Mouse (Mus musculus) left cerebral cortex, adult 9 months (tissue): Measurements from ENCODE around the gene Defb21.

ENCODE experiments used
- DNase-seq, 2 experiments: peaks; one replicate each; pipeline ENCODE4 v3.0.0; 2022; ENCODE audit warnings: low spot score in 2 of 2

Defb21 gene

GRCm38 (mm10) chr2:152572114-152572794, at the start of gene Defb21:
TSS of gene Defb21 (plus strand) at chr2:152572744.
- DNase-seq = no peak

- no peak for DNase-seq
Measured at GRCm38 (mm10) chr2:152539944-152540710, 32.4 kb upstream of the Defb21 start, which contains the start of gene Defb29. TSS of gene Defb29 (minus strand) at chr2:152540098.

- no peak for DNase-seq
Measured at GRCm38 (mm10) chr2:152541979-152542378, 30.6 kb upstream of the Defb21 start.

DNA sequence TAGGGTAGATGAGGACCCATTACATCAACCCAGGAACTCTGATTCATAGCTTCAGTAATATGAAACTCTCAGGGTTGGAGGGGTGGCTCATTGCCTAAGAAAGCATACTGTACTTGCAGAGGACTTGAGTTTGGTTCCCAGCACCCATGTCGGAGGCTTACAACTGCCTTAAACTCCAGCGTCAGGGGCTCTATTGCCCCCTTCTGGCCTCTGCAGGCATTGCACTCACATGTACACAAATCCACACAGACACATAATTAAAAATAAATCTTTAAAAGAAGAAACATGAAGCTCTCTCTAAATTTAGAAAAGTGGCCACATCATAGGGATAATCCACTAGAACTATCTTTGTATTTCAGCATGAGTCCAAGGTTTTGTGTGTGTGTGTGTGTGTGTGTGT, 29.6 kb upstream of the Defb21 start:
- no peak for DNase-seq

GRCm38 (mm10) chr2:152543478-152543877, 29.1 kb upstream of the Defb21 start:
- no peak for DNase-seq

DNA sequence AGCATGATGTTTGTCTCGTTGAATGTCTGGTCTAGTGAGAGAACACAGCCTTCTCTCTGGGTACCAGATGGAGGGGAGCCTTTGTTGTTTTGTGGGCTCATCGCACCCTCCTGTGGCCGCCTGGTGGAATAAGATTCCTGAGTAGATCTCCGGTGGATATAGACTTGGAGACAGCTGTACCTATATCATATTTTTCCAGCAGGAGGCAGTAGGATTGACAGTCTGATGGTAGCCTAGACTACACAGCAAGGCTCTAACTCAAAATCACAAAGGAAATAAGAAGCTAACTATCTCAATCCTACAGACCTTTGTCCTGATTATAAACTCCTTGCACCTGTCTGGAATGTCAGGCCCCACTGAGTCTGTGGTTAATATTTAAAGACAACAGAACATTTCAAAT, 27.9 kb upstream of the Defb21 start:
- DNase-seq = peak; percentile 15 to 48

DNA sequence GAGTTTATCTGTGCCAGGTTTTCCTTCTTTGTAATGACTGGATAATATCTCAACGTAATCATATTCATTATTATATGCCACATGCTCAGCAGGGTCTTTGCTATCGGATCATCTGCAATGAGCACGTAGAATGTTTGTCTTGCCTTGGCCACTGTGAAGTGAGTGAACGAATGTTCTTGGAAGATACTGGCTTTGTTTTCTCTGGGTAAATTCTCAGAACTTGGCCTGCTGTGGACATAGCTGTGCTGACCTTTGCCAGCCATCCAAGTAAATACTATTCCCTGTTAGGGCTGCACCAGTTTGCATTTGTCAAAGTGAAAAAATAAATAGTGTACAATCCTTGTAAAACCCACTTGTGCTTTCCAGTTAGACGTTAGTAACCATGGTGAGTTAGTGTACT, 24.4 kb upstream of the Defb21 start:
- no peak for DNase-seq

DNA sequence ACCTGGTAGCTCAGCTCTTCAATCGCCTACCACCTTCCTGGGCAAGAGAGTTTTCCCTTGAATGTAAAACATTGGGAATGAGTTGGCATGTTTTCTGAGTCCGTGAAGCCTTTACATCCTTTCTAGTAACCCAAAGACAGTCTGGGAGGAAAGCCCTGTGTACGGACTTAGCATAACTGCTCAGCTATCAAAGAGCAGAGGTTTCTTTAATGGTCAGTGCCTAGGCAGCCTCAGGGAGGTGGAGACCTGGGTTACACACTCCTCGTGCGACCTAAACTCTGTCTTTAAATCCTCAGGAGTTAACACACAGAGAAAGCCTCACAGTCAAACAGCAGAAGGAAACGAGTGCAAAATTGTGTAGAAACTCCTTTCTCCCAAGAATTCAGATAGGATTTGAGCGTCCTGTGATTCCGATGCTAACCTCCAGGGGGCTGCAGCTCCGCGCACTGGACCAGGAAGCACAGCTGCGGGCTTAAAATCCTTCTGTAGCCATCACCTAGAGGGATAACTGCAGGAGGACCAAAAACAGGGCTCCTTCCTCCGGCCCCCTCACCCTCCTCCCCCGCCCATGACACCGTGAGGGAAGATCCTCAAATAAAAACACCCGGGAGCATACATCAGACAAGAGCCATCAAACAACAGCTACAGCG, 18.6 kb upstream of the Defb21 start:
- DNase-seq = peak in 1 of 2 experiments; percentile 68

DNA sequence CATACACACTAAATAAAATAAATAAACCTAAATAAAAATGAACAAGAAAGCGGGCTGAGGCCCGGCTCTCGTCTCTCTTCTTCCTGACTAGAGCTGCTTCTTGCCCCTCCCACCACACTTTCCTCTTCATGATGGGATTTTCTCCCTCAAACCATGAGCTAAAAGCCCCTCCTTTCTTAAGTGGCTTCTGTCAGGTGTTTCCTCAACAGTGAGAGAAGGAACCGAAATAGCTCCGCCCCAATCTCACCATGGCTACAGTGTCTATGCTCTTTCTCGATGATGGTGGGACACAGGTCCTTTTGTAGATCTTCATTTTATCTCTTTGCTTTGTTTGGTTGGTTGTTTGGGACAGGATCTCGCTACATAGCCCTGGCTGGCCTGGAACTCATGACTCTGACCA, 15.9 kb upstream of the Defb21 start:
- no peak for DNase-seq

DNA sequence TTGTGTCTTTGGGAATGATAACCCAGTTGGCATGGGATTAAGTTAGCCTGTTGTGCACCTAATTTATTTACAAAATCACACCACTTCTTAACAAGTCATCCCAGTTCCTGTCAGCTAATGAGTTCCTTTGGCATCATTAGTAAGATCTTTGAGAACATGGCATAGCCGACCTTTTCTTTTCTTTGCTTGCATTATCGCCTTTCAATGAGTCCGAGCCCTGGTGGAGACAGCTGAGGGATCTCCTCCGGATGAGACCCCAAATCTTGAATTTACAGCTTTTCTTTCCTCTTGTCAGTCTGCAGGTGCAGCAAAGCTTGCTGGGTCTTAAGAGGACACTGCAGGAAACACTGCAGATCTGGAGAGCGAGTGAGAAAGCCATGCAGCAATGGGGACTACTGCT, 3.5 kb upstream of the Defb21 start, which contains the start of gene Gm17416:
Gene Gm17416 (plus strand): TSS at position 301 of the 400 bp plus-strand sequence.
- no peak for DNase-seq

- no peak for DNase-seq
Measured at GRCm38 (mm10) chr2:152569881-152570280, 2.7 kb upstream of the Defb21 start.

- no peak for DNase-seq
Measured at GRCm38 (mm10) chr2:152570313-152570712, 2.2 kb upstream of the Defb21 start.

DNA sequence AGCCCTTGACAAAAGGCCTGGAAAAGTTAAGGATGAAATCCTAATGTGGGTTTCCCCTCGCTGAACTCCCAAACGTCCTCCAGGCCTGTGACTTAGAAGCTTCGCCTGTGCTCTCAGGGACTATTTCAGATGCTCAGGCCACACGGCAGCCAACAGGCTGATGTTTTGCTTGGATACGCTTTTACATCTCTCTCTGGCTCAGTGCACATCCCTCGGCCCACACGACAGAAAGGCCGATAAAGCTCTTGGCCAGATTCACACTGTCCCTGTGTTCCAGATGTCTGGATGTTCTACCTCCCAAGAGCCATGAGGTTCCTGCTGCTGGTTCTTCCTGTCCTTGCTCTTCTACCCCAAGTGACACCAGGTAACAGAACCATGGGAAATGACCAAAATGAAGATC, 940 bp downstream of the Defb21 start:
- no peak for DNase-seq

DNA sequence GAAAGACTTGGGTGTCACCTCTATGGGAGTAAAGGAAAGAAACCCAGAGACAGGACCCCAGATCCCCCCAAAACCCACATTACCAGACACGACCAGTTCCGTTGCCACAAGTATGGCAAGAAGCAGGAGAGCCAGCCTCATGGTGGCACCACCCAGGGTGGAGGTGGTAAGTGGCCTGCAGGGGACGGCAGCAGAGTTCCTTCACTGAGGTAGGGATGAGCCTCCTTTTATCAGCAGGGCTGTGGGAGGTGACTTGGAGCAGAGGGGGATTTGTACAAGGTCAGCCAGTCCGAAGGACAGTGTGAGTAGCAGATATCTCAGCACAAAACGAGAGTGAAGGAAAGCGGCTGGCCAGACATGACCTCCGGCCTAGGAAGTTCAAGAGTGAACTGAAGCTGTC, 7.6 kb downstream of the Defb21 start, which contains the start of gene Defb19:
Gene Defb19 (minus strand): TSS at position 206 of the 400 bp plus-strand sequence.
- DNase-seq = no peak

DNA sequence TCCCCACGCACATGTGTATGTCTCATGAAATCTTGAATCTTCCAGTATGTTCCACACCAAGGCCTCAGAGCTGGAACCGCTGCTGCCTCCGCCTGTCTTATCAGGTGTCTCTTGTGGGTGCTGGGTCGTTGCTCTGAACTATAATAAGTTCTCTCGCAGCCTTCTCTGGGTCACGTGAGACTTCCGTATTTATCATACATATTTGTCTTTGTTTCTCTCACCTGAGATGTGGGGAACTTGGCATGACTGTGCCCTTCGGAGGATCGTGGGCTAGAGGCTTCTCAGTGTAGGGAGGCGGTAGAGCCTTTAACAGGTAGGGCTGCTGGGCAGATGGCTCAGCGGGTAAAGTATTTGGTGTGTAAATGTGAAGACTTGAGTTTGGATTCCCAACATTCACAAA, 8.1 kb downstream of the Defb21 start:
- no peak for DNase-seq

DNA sequence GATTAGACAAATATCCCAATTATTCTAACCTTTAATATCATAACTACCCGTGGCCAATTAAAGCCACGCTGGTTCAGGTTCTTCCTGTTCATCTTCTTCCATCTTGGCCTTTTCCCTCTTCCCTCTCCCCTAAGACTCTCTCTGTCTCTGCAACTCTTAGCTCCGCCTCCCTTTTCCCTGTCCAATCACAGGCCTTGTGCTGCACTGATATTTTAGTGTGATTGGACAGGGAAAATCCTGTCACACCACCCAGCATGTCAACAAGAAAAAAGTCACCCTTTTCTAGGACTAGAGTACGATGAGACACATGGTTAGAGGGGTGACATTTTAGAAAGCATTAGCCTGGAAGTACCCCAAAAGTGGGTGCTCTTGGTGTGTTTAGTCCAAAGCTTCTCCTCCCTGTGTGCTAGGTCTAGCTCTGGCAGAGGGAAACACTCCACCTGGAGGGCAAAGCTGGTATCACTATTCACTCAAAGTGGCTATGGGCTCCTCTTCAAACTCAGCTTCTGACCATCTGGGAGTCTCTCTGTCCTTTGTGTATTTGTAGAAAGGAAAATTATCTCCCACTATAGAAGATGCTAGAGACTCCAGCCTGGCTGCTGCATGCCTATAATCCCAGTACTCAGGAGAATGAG, 14.5 kb downstream of the Defb21 start:
- DNase-seq = no peak

- no peak for DNase-seq
Measured at GRCm38 (mm10) chr2:152588450-152588849, 15.9 kb downstream of the Defb21 start.

DNA sequence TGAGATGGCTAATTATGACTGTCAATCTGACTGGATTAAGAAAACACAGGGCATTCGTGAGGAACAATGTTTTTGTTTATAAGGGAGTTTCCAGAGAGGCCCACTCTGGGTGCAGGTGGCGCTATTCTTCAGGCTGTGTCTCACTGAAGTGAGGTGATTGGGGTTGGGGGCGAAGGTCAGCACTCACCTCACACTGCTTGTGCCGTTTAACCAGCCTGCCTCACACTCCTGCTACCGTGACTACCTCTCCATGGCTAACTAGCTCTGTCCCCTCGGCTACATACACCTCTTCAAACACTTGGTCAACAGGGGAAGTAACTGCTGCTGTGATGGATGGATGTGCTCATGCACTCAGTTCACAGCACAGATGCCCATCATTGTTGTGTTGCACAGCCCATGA, 16.5 kb downstream of the Defb21 start:
- no peak for DNase-seq

- no peak for DNase-seq
Measured at GRCm38 (mm10) chr2:152599299-152599698, 26.8 kb downstream of the Defb21 start, which contains the start of gene Defb45. TSS of gene Defb45 (minus strand) at chr2:152599399.

GRCm38 (mm10) chr2:152600076-152600475, 27.5 kb downstream of the Defb21 start:
- DNase-seq = no peak

DNA sequence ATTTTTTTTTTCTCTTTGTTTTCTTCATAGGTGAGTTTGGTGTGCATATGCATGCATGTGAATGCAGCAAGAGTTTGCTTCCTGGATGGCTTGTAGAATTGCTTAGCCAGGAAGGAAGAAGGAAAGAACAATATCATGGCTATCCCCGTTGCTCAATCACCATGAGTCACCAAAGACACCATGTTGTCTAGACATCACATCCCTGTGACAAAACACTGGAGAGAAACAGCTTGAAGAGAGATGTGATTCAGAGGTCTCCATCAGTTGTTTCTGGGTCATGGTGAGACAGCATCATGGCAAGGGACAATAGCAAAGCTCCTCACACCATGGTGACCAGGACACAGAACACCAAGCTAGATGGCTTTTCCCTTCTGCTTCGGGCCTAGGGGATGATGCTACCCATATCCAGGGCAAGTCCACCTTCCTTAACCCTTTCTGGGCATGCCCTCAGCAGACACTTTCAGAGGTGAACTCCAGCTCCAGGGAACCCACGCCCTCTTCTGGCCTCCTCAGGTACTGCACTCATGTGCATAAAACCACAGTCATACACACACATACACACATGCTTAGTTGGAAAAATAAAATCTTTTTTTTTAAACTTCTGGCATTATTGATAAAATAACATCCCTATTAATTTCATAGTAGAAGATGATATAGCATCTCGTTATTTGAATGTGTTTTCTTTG, 28.9 kb downstream of the Defb21 start:
- DNase-seq = no peak
